Mouse (Mus musculus): Measurements from ENCODE around the gene Plekha1. TPM values are rescaled to one million over a fixed set of nuclear protein-coding genes. Genes with fewer than 3 reads are reported as not detected.

The Plekha1 gene
- total RNA-seq, 2 experiments from 2014 or later = 2.9 to 3.4 TPM

- no peak for ATAC-seq (replicated peaks; ENCODE audit: low FRiP score, poor library complexity, severe bottlenecking)
These were observed 39.2 kb downstream of the Plekha1 start for GRCm38 (mm10) chr7:130904571-130905365.

GRCm38 (mm10) chr7:130910841-130911240 lies 45.3 kb downstream of the Plekha1 start:
- ATAC-seq (replicated peaks; ENCODE audit: low FRiP score, poor library complexity, severe bottlenecking) = no peak

GRCm38 (mm10) chr7:130914693-130915363 lies 49.3 kb downstream of the Plekha1 start:
- ATAC-seq (replicated peaks; ENCODE audit: low FRiP score, poor library complexity, severe bottlenecking) = no peak

GRCm38 (mm10) chr7:130918260-130918659 lies 52.7 kb downstream of the Plekha1 start:
- ATAC-seq (replicated peaks; ENCODE audit: low FRiP score, poor library complexity, severe bottlenecking) = no peak

- no peak for ATAC-seq (replicated peaks; ENCODE audit: low FRiP score, poor library complexity, severe bottlenecking)
These were observed 57.6 kb downstream of the Plekha1 start for GRCm38 (mm10) chr7:130922981-130923731.

- ATAC-seq (replicated peaks; ENCODE audit: low FRiP score, poor library complexity, severe bottlenecking) = no peak
These were observed 64.8 kb downstream of the Plekha1 start for GRCm38 (mm10) chr7:130930401-130930800.

GRCm38 (mm10) chr7:130932921-130933320 lies 67.4 kb downstream of the Plekha1 start:
- no peak for ATAC-seq (replicated peaks; ENCODE audit: low FRiP score, poor library complexity, severe bottlenecking)

GRCm38 (mm10) chr7:130934654-130935053 lies 69.1 kb downstream of the Plekha1 start:
- no peak for ATAC-seq (replicated peaks; ENCODE audit: low FRiP score, poor library complexity, severe bottlenecking)

- no peak for ATAC-seq (replicated peaks; ENCODE audit: low FRiP score, poor library complexity, severe bottlenecking)
These were observed 69.9 kb downstream of the Plekha1 start for GRCm38 (mm10) chr7:130935421-130935792.

- ATAC-seq (replicated peaks; ENCODE audit: low FRiP score, poor library complexity, severe bottlenecking) = no peak
These were observed 70.4 kb downstream of the Plekha1 start, which contains the start of gene Htra1 for GRCm38 (mm10) chr7:130935793-130936471. Gene Htra1 (plus strand): TSS chr7:130936111.

- no peak for ATAC-seq (replicated peaks; ENCODE audit: low FRiP score, poor library complexity, severe bottlenecking)
These were observed 71.0 kb downstream of the Plekha1 start for GRCm38 (mm10) chr7:130936472-130936951.

- ATAC-seq (replicated peaks; ENCODE audit: low FRiP score, poor library complexity, severe bottlenecking) = no peak
These were observed 71.8 kb downstream of the Plekha1 start for GRCm38 (mm10) chr7:130937266-130937841.

GRCm38 (mm10) chr7:130938005-130938404 lies 72.4 kb downstream of the Plekha1 start:
- ATAC-seq (replicated peaks; ENCODE audit: low FRiP score, poor library complexity, severe bottlenecking) = no peak

GRCm38 (mm10) chr7:130938896-130939295 lies 73.3 kb downstream of the Plekha1 start:
- ATAC-seq (replicated peaks; ENCODE audit: low FRiP score, poor library complexity, severe bottlenecking) = no peak

GRCm38 (mm10) chr7:130940733-130941132 lies 75.2 kb downstream of the Plekha1 start:
- ATAC-seq (replicated peaks; ENCODE audit: low FRiP score, poor library complexity, severe bottlenecking) = no peak

GRCm38 (mm10) chr7:130943280-130943895 lies 77.8 kb downstream of the Plekha1 start:
- ATAC-seq (replicated peaks; ENCODE audit: low FRiP score, poor library complexity, severe bottlenecking) = no peak

GRCm38 (mm10) chr7:130944766-130945475 lies 79.4 kb downstream of the Plekha1 start:
- no peak for ATAC-seq (replicated peaks; ENCODE audit: low FRiP score, poor library complexity, severe bottlenecking)

GRCm38 (mm10) chr7:130945730-130946129 lies 80.2 kb downstream of the Plekha1 start:
- no peak for ATAC-seq (replicated peaks; ENCODE audit: low FRiP score, poor library complexity, severe bottlenecking)
